Mouse (Mus musculus): Measurements from ENCODE around the gene Ezr. TPM values are rescaled to one million over a fixed set of nuclear protein-coding genes. Genes with fewer than 3 reads are reported as not detected.

Gene Ezr
- polyA plus RNA-seq, 1 experiment from 2014 or later: 55.0 TPM

GRCm38 (mm10) chr17:6763513-6764226, 18.9 kb downstream of the Ezr start:
- no peak overlapping the region for H3K4me3 ChIP-seq
- no peaks in the 10 kb centered on the region for H3K36me3 ChIP-seq (replicated peaks)
- no peak for DNase-seq (ENCODE audit: low spot score)
- 54% methylated on average over 7 of the region's 7 CpGs for WGBS
- H3K9me3 ChIP-seq: no peaks in the 10 kb centered on the region
- H3K4me1 ChIP-seq: peaks cover 47% of the 10 kb centered on the region
- no peaks in the 10 kb centered on the region for H3K27me3 ChIP-seq (replicated peaks; ENCODE audit: low read depth, poor library complexity, severe bottlenecking)
- H3K27ac ChIP-seq (replicated peaks): no peak overlapping the region

DNA sequence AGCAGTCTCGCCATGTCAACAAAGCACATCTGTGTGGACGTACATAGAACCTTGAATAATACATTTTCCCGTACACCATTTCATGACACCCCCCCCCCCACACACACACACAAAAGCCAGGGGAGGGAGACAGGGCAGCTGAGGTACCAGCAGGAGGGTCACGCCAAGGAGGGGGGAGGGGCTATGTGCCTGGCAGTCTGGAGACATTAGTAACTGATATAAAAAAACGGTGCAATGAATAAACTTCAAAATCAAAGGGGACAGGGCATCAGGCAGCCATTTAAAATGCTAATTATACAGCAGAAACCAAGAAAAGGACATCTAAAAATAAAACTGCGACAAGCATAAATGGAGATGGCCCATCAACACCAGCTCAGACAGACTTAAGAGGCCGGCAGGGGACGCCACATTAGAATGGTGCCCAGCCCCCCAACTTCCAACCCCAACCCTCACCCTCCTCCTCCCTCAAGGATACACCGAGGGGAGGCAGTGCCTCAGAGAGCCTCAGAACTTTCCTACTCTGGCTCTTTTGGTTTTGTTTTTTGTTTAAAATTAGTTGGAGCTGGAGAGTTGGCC, 22.8 kb downstream of the Ezr start:
- DNase-seq (ENCODE audit: low spot score): no peak
- 60% methylated on average over 9 of the region's 9 CpGs for WGBS
- Histone ChIP-seq H3K4me1 (peaks cover 27% of the 10 kb centered on the region), H3K36me3 (replicated peaks) (peaks cover 20% of the 10 kb centered on the region), H3K9me3 (no peaks in the 10 kb centered on the region), H3K27ac (replicated peaks) (0 out of 2 replicates have a peak overlapping the region, but pooled peaks have one; percentile 14), H3K4me3 (no peak overlapping the region), H3K27me3 (replicated peaks; ENCODE audit: low read depth, poor library complexity, severe bottlenecking) (no peaks in the 10 kb centered on the region)

DNA sequence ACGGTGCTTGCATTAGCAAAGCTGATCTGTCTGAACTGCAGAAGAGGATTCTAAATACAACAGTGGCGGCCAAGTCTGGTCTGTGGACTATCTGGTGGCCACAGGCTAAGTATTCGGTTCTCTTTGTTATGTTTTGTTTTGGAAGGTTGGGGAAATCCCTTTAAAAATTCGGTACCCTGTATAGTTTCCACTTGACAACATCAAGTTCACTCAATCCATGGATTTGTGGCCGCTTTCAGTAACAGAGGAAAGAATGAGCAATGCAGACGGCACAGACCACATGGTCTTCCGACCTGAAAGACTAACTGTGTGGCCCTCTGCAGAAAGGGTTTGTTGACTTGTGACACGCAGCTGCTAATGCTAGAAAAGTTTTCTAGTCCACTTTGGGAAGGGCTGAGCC, 23.7 kb downstream of the Ezr start:
- DNase-seq (ENCODE audit: low spot score): no peak

DNA sequence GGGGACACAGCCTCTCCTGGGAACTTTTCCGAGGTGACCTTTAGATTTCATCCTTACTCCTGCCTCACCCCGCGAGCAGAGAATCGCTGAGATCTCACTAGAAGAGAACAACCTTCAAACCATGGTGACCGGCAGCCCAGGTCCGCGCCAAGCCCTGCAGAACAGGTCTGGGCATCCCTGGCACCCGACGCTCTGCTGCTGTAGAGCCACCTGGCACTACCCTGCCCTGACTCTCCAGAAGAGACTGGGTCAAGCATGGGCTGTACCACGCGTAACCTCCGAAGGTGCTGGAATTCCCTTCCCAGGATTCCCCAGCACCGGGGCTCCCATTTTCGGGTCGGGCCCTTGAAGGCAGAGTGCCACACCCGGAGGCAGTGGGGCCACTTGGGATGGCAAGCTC, 24.7 kb downstream of the Ezr start:
- H3K4me3 ChIP-seq: no peak overlapping the region
- no peak for DNase-seq (ENCODE audit: low spot score)
- H3K27ac ChIP-seq (replicated peaks): peak overlapping the region; percentile 26; the same call in 1 of the 2 replicates
- no peaks in the 10 kb centered on the region for H3K27me3 ChIP-seq (replicated peaks; ENCODE audit: low read depth, poor library complexity, severe bottlenecking)
- H3K4me1 ChIP-seq: peaks cover 15% of the 10 kb centered on the region
- H3K9me3 ChIP-seq: no peaks in the 10 kb centered on the region
- peaks cover 27% of the 10 kb centered on the region for H3K36me3 ChIP-seq (replicated peaks)
- WGBS: 95% methylated on average over 16 of the region's 16 CpGs

More for the DNA sequence above, 23.7 kb downstream of the Ezr start:
- Histone ChIP-seq H3K4me3 (no peak overlapping the region), H3K4me1 (peaks cover 20% of the 10 kb centered on the region), H3K27ac (replicated peaks) (no peak overlapping the region), H3K27me3 (replicated peaks; ENCODE audit: low read depth, poor library complexity, severe bottlenecking) (no peaks in the 10 kb centered on the region), H3K36me3 (replicated peaks) (peaks cover 27% of the 10 kb centered on the region), H3K9me3 (no peaks in the 10 kb centered on the region)
- WGBS: 85% methylated on average over 8 of the region's 8 CpGs

GRCm38 (mm10) chr17:6755873-6756272, 26.7 kb downstream of the Ezr start:
- Histone ChIP-seq H3K27me3 (replicated peaks; ENCODE audit: low read depth, poor library complexity, severe bottlenecking) (no peaks in the 10 kb centered on the region), H3K4me3 (no peak overlapping the region), H3K4me1 (peaks cover 32% of the 10 kb centered on the region), H3K27ac (replicated peaks) (no peak overlapping the region), H3K36me3 (replicated peaks) (peaks cover 38% of the 10 kb centered on the region), H3K9me3 (no peaks in the 10 kb centered on the region)
- no peak for DNase-seq (ENCODE audit: low spot score)
- 90% methylated on average over 8 of the region's 8 CpGs for WGBS

- peaks cover 35% of the 10 kb centered on the region for H3K4me1 ChIP-seq
- WGBS: 86% methylated on average over 9 of the region's 9 CpGs
- H3K27me3 ChIP-seq (replicated peaks; ENCODE audit: low read depth, poor library complexity, severe bottlenecking): no peaks in the 10 kb centered on the region
- H3K36me3 ChIP-seq (replicated peaks): peaks cover 45% of the 10 kb centered on the region
- DNase-seq (ENCODE audit: low spot score): no peak
- no peak overlapping the region for H3K27ac ChIP-seq (replicated peaks)
- H3K9me3 ChIP-seq: no peaks in the 10 kb centered on the region
- H3K4me3 ChIP-seq: no peak overlapping the region
These were observed 27.4 kb downstream of the Ezr start for GRCm38 (mm10) chr17:6755176-6755575.

DNA sequence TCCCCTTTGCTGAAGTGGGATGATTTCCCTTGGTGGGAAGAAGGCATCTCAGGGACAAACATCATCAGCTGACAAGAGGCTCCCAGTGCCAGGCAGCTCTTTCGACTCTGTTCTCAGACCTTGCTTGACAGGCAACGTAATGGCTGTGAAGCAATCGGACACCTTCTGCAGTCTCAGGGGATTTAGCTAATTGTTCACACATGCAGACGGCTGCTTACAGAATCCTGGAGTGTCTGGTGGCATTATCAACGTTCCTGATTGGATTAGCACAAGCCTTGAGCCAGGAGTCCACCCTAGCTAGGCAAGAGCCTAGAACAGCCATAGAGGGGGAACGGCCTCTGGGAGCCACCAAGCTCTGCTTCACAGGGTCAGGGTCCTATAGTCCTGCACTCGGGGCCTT, 30.2 kb downstream of the Ezr start:
- DNase-seq (ENCODE audit: low spot score): peak; percentile 71
- Histone ChIP-seq H3K27me3 (replicated peaks; ENCODE audit: low read depth, poor library complexity, severe bottlenecking) (no peaks in the 10 kb centered on the region), H3K36me3 (replicated peaks) (peaks cover 54% of the 10 kb centered on the region), H3K4me3 (no peak overlapping the region), H3K27ac (replicated peaks) (peak overlapping the region; percentile 40), H3K9me3 (no peaks in the 10 kb centered on the region), H3K4me1 (peaks cover 34% of the 10 kb centered on the region)
- 30% methylated on average over 7 of the region's 7 CpGs for WGBS

DNA sequence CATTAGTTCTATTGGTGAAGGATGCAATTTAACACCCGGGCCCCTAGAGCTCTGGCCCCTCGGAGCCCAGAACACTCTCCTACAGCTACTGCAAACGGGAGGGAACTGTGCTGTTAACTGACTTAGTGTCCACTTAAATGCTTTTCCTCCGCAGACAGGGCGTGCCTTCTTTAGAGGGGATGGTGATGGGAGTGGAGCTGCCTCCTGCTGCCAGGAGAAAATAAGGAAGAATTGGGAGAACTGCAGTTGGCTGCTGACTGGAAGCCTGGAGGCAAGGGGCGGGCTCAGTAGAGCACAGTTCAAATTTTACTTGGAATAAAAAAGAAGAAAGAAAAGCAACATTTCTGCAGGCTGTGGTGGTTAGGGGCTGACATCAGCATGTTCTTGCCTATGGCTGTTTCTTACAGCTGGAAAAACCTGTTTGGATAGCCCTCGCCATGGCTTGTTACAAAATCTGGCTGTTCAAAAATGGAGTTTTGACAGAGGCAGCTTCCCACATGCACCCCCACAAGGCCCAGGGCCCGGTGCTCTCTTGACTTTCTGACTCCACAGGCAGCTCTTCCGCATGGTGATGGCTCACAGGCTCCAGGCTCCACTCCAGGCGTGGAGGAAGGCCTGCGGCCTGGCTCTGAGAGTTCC, 31.2 kb downstream of the Ezr start:
- Histone ChIP-seq H3K4me3 (no peak overlapping the region), H3K36me3 (replicated peaks) (peaks cover 54% of the 10 kb centered on the region)

GRCm38 (mm10) chr17:6748779-6749464, 33.7 kb downstream of the Ezr start:
- Histone ChIP-seq H3K36me3 (replicated peaks) (peaks cover 51% of the 10 kb centered on the region), H3K4me1 (peaks cover 61% of the 10 kb centered on the region), H3K9me3 (no peaks in the 10 kb centered on the region), H3K27ac (replicated peaks) (0 out of 2 replicates have a peak overlapping the region, but pooled peaks have one; percentile 6), H3K27me3 (replicated peaks; ENCODE audit: low read depth, poor library complexity, severe bottlenecking) (no peaks in the 10 kb centered on the region), H3K4me3 (no peak overlapping the region)
- 92% methylated on average over 17 of the region's 17 CpGs for WGBS
- DNase-seq (ENCODE audit: low spot score): no peak

More for the DNA sequence above, 31.2 kb downstream of the Ezr start:
- WGBS: 65% methylated on average over 11 of the region's 11 CpGs
- Histone ChIP-seq H3K4me1 (peaks cover 44% of the 10 kb centered on the region), H3K27ac (replicated peaks) (peak overlapping the region; percentile 40), H3K27me3 (replicated peaks; ENCODE audit: low read depth, poor library complexity, severe bottlenecking) (no peaks in the 10 kb centered on the region), H3K9me3 (no peaks in the 10 kb centered on the region)
- no peak for DNase-seq (ENCODE audit: low spot score)

GRCm38 (mm10) chr17:6747478-6747877, 35.1 kb downstream of the Ezr start:
- peaks cover 69% of the 10 kb centered on the region for H3K4me1 ChIP-seq
- WGBS: 63% methylated on average over 7 of the region's 7 CpGs
- H3K36me3 ChIP-seq (replicated peaks): peaks cover 54% of the 10 kb centered on the region
- no peak for DNase-seq (ENCODE audit: low spot score)
- H3K27ac ChIP-seq (replicated peaks): no peak overlapping the region
- no peaks in the 10 kb centered on the region for H3K9me3 ChIP-seq
- H3K4me3 ChIP-seq: no peak overlapping the region
- H3K27me3 ChIP-seq (replicated peaks; ENCODE audit: low read depth, poor library complexity, severe bottlenecking): no peaks in the 10 kb centered on the region

GRCm38 (mm10) chr17:6746452-6747231, 35.9 kb downstream of the Ezr start:
- peaks cover 69% of the 10 kb centered on the region for H3K4me1 ChIP-seq
- no peak for DNase-seq (ENCODE audit: low spot score)
- peaks cover 54% of the 10 kb centered on the region for H3K36me3 ChIP-seq (replicated peaks)
- WGBS: 83% methylated on average over 9 of the region's 9 CpGs
- no peaks in the 10 kb centered on the region for H3K27me3 ChIP-seq (replicated peaks; ENCODE audit: low read depth, poor library complexity, severe bottlenecking)
- H3K4me3 ChIP-seq: no peak overlapping the region
- no peaks in the 10 kb centered on the region for H3K9me3 ChIP-seq
- no peak overlapping the region for H3K27ac ChIP-seq (replicated peaks)

GRCm38 (mm10) chr17:6745975-6746374, 36.6 kb downstream of the Ezr start:
- Histone ChIP-seq H3K4me3 (no peak overlapping the region), H3K4me1 (peaks cover 67% of the 10 kb centered on the region), H3K9me3 (no peaks in the 10 kb centered on the region), H3K36me3 (replicated peaks) (peaks cover 60% of the 10 kb centered on the region), H3K27ac (replicated peaks) (no peak overlapping the region), H3K27me3 (replicated peaks; ENCODE audit: low read depth, poor library complexity, severe bottlenecking) (no peaks in the 10 kb centered on the region)
- 78% methylated on average over 9 of the region's 9 CpGs for WGBS
- DNase-seq (ENCODE audit: low spot score): no peak
